Mouse (Mus musculus): Measurements from ENCODE around the gene Gm10382.

DNA sequence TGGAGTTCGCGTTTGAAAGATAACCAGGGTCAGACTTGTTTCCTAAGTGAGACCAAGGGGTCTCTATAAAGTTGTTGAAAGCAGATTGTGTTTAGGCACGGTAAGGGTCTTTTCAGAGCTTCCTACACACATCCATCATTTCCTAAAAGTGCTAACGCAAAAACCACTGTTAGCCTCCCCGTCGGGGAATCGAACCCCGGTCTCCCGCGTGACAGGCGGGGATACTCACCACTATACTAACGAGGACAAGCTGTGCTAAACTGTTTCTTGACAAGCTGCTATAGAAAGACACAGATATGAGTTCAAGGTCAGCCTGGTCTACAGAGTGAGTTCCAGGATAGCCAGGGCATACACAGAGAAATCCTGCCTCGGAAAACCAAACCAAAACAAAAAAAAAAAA, 19.7 kb downstream of the Gm10382 start:
- no peak for TF ChIP-seq CTCF (IDR thresholded peaks at IDR 0.05; ENCODE audit: insufficient read depth, low read depth, low read length)
- TF ChIP-seq POLR2A (IDR thresholded peaks at IDR 0.05; ENCODE audit: insufficient read depth, low read depth, low read length) = no peak

Data from olfactory bulb, adult 2 months (tissue).